Mouse (Mus musculus): ENCODE measurements around the gene Acsf3. TPM values are rescaled to one million over a fixed set of nuclear protein-coding genes. Genes with fewer than 3 reads are reported as not detected.
A peak's percentile ranks its signal among the peaks of the same experiment; 100 is the strongest.

Gene Acsf3
- polyA plus RNA-seq, 1 experiment: not detected

GRCm38 (mm10) chr8:122850641-122851240 lies 75.5 kb downstream of the Acsf3 start:
- Histone ChIP-seq H3K4me1 (ENCODE audit: control insufficient read depth, insufficient read depth, low read length) (peaks cover 24% of the 10 kb centered on the region), H3K27ac (ENCODE audit: insufficient read depth, low read depth, low read length) (no peak overlapping the region), H3K4me3 (ENCODE audit: insufficient read depth, low read depth, low read length) (no peak overlapping the region)
- WGBS: 79% methylated on average over 3 of the region's 3 CpGs
- TF ChIP-seq CTCF (IDR thresholded peaks at IDR 0.05; ENCODE audit: insufficient read depth, low read depth, low read length) (no peak), POLR2A (IDR thresholded peaks at IDR 0.05; ENCODE audit: insufficient read depth, low read depth, low read length) (no peak)

- Histone ChIP-seq H3K4me3 (ENCODE audit: insufficient read depth, low read depth, low read length) (no peak overlapping the region), H3K4me1 (ENCODE audit: control insufficient read depth, insufficient read depth, low read length) (peaks cover 24% of the 10 kb centered on the region), H3K27ac (ENCODE audit: insufficient read depth, low read depth, low read length) (no peak overlapping the region)
- TF ChIP-seq POLR2A (IDR thresholded peaks at IDR 0.05; ENCODE audit: insufficient read depth, low read depth, low read length): no peak
- no peak for TF ChIP-seq CTCF (IDR thresholded peaks at IDR 0.05; ENCODE audit: insufficient read depth, low read depth, low read length)
- 77% methylated on average over 12 of the region's 12 CpGs for WGBS
Measured at GRCm38 (mm10) chr8:122851692-122852545, 76.6 kb downstream of the Acsf3 start.

- Histone ChIP-seq H3K27ac (ENCODE audit: insufficient read depth, low read depth, low read length) (no peak overlapping the region), H3K4me1 (ENCODE audit: control insufficient read depth, insufficient read depth, low read length) (peaks cover 24% of the 10 kb centered on the region), H3K4me3 (ENCODE audit: insufficient read depth, low read depth, low read length) (no peak overlapping the region)
- 81% methylated on average over 1 of the region's 1 CpGs for WGBS
- TF ChIP-seq CTCF (IDR thresholded peaks at IDR 0.05; ENCODE audit: insufficient read depth, low read depth, low read length): no peak
- TF ChIP-seq POLR2A (IDR thresholded peaks at IDR 0.05; ENCODE audit: insufficient read depth, low read depth, low read length): no peak
Measured at GRCm38 (mm10) chr8:122852546-122852905, 77.2 kb downstream of the Acsf3 start.

- WGBS: 25% methylated on average over 11 of the region's 11 CpGs
- TF ChIP-seq CTCF (IDR thresholded peaks at IDR 0.05; ENCODE audit: insufficient read depth, low read depth, low read length) (no peak), POLR2A (IDR thresholded peaks at IDR 0.05; ENCODE audit: insufficient read depth, low read depth, low read length) (no peak)
- Histone ChIP-seq H3K27ac (ENCODE audit: insufficient read depth, low read depth, low read length) (no peak overlapping the region), H3K4me3 (ENCODE audit: insufficient read depth, low read depth, low read length) (no peak overlapping the region), H3K4me1 (ENCODE audit: control insufficient read depth, insufficient read depth, low read length) (peaks cover 21% of the 10 kb centered on the region)
Measured at GRCm38 (mm10) chr8:122853340-122853771, 78.1 kb downstream of the Acsf3 start.

- TF ChIP-seq POLR2A (IDR thresholded peaks at IDR 0.05; ENCODE audit: insufficient read depth, low read depth, low read length) (no peak), CTCF (IDR thresholded peaks at IDR 0.05; ENCODE audit: insufficient read depth, low read depth, low read length) (no peak)
- Histone ChIP-seq H3K4me1 (ENCODE audit: control insufficient read depth, insufficient read depth, low read length) (peaks cover 20% of the 10 kb centered on the region), H3K27ac (ENCODE audit: insufficient read depth, low read depth, low read length) (no peak overlapping the region), H3K4me3 (ENCODE audit: insufficient read depth, low read depth, low read length) (no peak overlapping the region)
- WGBS: 85% methylated on average over 7 of the region's 7 CpGs
Measured at GRCm38 (mm10) chr8:122854388-122854787, 79.1 kb downstream of the Acsf3 start.

GRCm38 (mm10) chr8:122855123-122855522 lies 79.8 kb downstream of the Acsf3 start:
- Histone ChIP-seq H3K27ac (ENCODE audit: insufficient read depth, low read depth, low read length) (no peak overlapping the region), H3K4me3 (ENCODE audit: insufficient read depth, low read depth, low read length) (no peak overlapping the region), H3K4me1 (ENCODE audit: control insufficient read depth, insufficient read depth, low read length) (peaks cover 20% of the 10 kb centered on the region)
- WGBS: 91% methylated on average over 4 of the region's 4 CpGs
- TF ChIP-seq POLR2A (IDR thresholded peaks at IDR 0.05; ENCODE audit: insufficient read depth, low read depth, low read length): no peak
- no peak for TF ChIP-seq CTCF (IDR thresholded peaks at IDR 0.05; ENCODE audit: insufficient read depth, low read depth, low read length)

- 84% methylated on average over 8 of the region's 8 CpGs for WGBS
- H3K4me1 ChIP-seq (ENCODE audit: control insufficient read depth, insufficient read depth, low read length): peaks cover 20% of the 10 kb centered on the region
- H3K27ac ChIP-seq (ENCODE audit: insufficient read depth, low read depth, low read length): no peak overlapping the region
- H3K4me3 ChIP-seq (ENCODE audit: insufficient read depth, low read depth, low read length): no peak overlapping the region
- TF ChIP-seq CTCF (IDR thresholded peaks at IDR 0.05; ENCODE audit: insufficient read depth, low read depth, low read length) (no peak), POLR2A (IDR thresholded peaks at IDR 0.05; ENCODE audit: insufficient read depth, low read depth, low read length) (no peak)
Measured at GRCm38 (mm10) chr8:122856288-122856687, 81.0 kb downstream of the Acsf3 start.

- no peak for TF ChIP-seq POLR2A (IDR thresholded peaks at IDR 0.05; ENCODE audit: insufficient read depth, low read depth, low read length)
- no peak for TF ChIP-seq CTCF (IDR thresholded peaks at IDR 0.05; ENCODE audit: insufficient read depth, low read depth, low read length)
- H3K27ac ChIP-seq (ENCODE audit: insufficient read depth, low read depth, low read length): no peak overlapping the region
- no peak overlapping the region for H3K4me3 ChIP-seq (ENCODE audit: insufficient read depth, low read depth, low read length)
- WGBS: 70% methylated on average over 13 of the region's 13 CpGs
- peaks cover 6% of the 10 kb centered on the region for H3K4me1 ChIP-seq (ENCODE audit: control insufficient read depth, insufficient read depth, low read length)
Measured at GRCm38 (mm10) chr8:122859843-122860242, 84.6 kb downstream of the Acsf3 start.

- TF ChIP-seq POLR2A (IDR thresholded peaks at IDR 0.05; ENCODE audit: insufficient read depth, low read depth, low read length): no peak
- TF ChIP-seq CTCF (IDR thresholded peaks at IDR 0.05; ENCODE audit: insufficient read depth, low read depth, low read length): no peak
- Histone ChIP-seq H3K27ac (ENCODE audit: insufficient read depth, low read depth, low read length) (no peak overlapping the region), H3K4me3 (ENCODE audit: insufficient read depth, low read depth, low read length) (peak overlapping the region; percentile 44), H3K4me1 (ENCODE audit: control insufficient read depth, insufficient read depth, low read length) (peaks cover 14% of the 10 kb centered on the region)
- WGBS: 47% methylated on average over 26 of the region's 26 CpGs
Measured at GRCm38 (mm10) chr8:122864719-122865129, 89.4 kb downstream of the Acsf3 start.

Measured in olfactory bulb, adult 2 months (tissue).